Mouse (Mus musculus) B cell, adult 2 months (primary cell): Measurements from ENCODE around the gene Atp6v1e2.

Source experiments
- DNase-seq, 2 experiments: peaks; one replicate each; pipeline ENCODE4 v3.0.0; 2022

Atp6v1e2 gene

GRCm38 (mm10) chr17:86964041-86964440, 16.3 kb upstream of the Atp6v1e2 start:
- peak in 1 of 2 experiments; percentile 39 for DNase-seq

GRCm38 (mm10) chr17:86963586-86963902, 15.8 kb upstream of the Atp6v1e2 start:
- peak in 1 of 2 experiments; percentile 48 for DNase-seq

GRCm38 (mm10) chr17:86962894-86963585, 15.3 kb upstream of the Atp6v1e2 start, which contains the start of gene Rhoq:
Rhoq (plus strand) TSS chr17:86963082.
- DNase-seq: peak; percentile 86 to 87

GRCm38 (mm10) chr17:86962297-86962893, 14.7 kb upstream of the Atp6v1e2 start:
- peak; percentile 87 to 91 for DNase-seq

- DNase-seq: no peak
Measured at GRCm38 (mm10) chr17:86961301-86961841, 13.7 kb upstream of the Atp6v1e2 start.

DNA sequence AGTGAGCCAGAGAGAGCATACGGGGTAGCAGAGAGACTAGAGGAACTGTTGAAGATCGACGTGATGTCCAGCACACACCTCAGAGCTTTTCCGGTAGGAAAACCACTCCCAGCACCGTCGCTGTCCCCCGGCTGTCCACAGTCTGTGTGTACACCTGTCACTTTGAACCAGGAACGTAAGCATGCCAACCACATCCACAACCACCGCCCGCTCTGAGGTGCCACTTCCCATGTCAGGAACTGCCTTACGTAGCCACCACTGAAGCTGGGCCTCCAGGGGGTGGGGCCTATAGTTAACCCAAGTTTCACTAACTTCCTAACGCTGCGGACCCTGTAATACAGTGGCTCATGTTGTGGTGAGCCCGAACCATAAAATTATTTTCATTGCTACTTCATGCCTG, 10.3 kb upstream of the Atp6v1e2 start:
- peak; percentile 41 to 45 for DNase-seq

- no peak for DNase-seq
Measured at GRCm38 (mm10) chr17:86957239-86957638, 9.5 kb upstream of the Atp6v1e2 start.

DNA sequence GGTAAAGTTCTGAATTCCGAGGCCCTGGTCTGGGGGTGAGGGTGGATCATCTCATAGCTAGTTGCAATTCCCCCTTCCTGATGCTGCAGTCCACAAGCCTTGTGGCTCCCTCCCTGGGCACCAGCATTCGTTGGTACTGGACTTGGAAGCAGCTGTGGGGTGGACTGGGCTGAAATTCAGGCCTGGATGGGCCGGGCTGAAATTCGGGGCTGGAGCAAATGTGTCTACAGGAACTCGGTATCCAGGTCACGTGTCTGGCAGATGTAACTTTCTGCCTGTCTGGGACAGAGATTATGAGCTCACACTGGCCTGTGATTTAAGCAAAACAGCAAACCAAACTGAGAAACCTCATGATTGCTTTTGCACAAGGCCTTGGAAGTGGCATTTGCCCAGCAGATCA, 1.1 kb upstream of the Atp6v1e2 start:
- DNase-seq: no peak

DNA sequence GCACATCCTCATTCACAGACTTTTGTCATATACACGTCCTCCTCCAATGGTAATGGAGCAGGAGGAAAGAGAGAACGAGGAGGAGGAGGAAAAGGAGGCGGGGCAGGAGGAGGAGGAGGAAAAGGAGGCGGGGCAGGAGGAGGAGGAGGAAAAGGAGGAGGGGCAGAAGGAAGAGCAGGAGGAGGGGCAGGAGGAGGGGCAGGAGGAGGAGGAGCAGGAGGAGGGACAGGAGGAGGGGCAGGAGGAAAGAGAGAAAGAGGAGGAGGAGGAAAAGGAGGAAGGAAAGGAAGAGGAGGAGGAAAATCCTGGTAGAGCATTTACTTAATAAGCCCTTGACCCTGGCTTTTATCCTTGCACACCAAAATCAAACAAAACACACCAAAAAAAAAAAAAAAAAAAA, 1.6 kb downstream of the Atp6v1e2 start:
- no peak for DNase-seq

GRCm38 (mm10) chr17:86943158-86943557, 4.5 kb downstream of the Atp6v1e2 start:
- no peak for DNase-seq

GRCm38 (mm10) chr17:86942112-86942511, 5.6 kb downstream of the Atp6v1e2 start:
- no peak for DNase-seq

GRCm38 (mm10) chr17:86938683-86939082, 9.0 kb downstream of the Atp6v1e2 start:
- DNase-seq: no peak

DNA sequence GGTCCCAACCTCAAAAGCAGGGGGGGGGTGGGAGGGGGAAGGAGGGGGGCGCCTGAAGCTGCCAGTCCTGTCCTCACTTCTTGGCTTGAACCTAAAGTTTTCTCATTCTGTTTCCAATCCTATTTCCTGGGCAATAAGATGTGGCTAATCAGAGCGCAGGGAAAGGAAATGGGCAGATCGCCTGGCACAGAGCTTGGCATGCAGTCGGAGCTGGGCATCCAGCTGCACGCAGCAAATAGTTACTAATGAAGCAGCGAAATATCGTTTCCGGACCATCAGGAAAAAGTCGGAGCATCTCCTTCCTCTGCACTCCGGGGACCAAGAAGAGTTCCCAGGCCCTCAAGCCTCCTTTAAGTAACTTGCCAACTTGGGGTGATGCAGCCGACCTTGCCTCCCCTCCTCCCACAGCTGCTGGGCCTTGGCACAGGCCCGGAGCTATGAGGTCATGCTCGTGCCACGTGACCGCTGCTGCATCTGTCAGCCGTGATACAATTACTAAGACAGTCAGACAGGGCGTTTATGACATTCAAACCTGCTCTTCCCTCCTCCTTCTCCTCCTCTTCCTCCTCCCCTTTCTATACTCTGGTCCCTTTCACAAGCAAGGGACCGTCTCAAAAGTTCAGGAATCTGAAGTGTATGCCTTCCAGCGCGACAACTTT, 10.1 kb downstream of the Atp6v1e2 start:
- DNase-seq: peak; percentile 70 to 71

GRCm38 (mm10) chr17:86937064-86937463, 10.6 kb downstream of the Atp6v1e2 start:
- DNase-seq: no peak

DNA sequence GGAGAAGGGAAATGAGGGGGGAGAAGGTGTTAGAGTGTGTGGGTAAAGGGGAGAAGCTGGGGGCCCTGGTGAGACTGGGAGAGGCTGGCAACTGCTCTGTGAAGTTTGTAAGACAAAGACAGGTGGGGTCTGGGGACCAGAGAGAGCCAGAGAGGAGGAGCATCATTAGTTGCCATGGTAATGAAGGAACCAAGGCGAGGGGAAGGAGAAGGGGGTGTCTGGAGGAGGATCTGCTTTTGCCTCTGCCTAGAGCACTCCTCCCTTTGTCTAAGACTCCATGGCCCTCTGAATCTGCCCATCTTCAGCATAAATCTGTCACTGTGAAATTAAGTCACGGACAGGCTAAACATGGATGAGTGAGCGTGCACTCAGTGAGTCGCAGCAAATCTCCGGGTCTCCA, 14.8 kb downstream of the Atp6v1e2 start:
- DNase-seq: no peak

- no peak for DNase-seq
Measured at GRCm38 (mm10) chr17:86929981-86930380, 17.7 kb downstream of the Atp6v1e2 start.

- DNase-seq: no peak
Measured at GRCm38 (mm10) chr17:86929355-86929754, 18.3 kb downstream of the Atp6v1e2 start.

- no peak for DNase-seq
Measured at GRCm38 (mm10) chr17:86926836-86927235, 20.9 kb downstream of the Atp6v1e2 start.

- no peak for DNase-seq
Measured at GRCm38 (mm10) chr17:86924679-86925078, 23.0 kb downstream of the Atp6v1e2 start.

- no peak for DNase-seq
Measured at GRCm38 (mm10) chr17:86919729-86920128, 28.0 kb downstream of the Atp6v1e2 start.

DNA sequence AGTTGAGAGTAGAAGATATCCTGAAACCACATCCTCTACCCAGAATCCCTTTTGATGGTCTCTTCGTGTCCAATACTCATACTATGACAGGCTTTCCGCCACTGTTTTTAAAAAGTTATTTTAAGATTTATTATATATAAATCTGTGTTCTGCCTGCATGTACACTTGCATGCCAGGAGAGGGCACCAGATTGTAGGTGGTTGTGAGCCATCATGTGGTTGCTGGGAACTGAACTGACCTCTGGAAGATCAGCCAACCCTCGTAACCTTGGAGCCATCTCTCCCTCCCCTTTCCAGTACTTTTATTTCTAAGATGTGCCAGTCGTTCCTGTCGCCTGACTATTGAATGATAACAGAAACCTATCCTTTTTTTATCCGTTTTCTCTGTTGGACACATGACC, 28.9 kb downstream of the Atp6v1e2 start:
- DNase-seq: peak; percentile 67 to 68

DNA sequence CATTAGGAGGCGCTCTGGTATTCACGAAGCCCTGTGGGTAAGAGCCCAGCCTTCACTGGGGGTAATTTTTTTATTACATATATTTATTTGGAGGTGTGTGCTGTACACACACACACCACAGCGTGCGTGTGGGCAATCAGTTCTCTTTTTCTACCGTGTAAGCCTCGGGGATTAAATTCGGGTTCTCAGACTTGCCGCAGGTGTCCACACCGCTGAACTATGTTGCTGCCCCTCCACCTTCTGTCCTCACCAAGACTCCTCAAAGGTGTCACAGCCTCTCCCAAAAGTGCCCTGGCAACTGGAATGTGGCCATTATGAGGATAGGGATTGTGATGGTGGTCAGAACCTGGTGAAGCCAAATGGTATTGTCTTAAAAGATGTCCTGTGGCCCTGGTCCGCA, 30.6 kb downstream of the Atp6v1e2 start, which contains the start of gene Tmem247:
Tmem247 (plus strand) TSS at position 301 of the 400 bp plus-strand sequence.
- DNase-seq: no peak

DNA sequence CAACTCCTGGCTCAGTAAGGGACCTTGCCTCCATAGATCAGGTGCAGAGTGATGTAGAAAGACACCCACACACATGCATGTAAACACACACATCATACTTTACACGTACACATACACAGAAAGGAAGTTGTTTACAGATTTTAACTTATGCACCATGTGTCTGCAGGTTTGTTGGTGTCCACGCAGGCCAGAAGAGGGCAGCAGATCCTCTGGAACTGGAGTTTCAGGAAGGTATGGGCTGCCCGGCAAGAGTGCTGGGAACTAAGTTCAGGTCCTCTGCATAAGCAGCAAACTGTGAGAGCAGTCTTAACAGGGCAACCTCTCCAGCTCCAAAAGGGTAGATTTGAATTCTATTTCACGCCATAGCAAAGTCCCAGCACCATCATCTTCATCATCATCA, 32.2 kb downstream of the Atp6v1e2 start:
- no peak for DNase-seq
